Mouse (Mus musculus) stomach, postnatal 0 days (tissue): ENCODE measurements around the gene Znrf3. TPM values are rescaled to one million over a fixed set of nuclear protein-coding genes. Genes with fewer than 3 reads are reported as not detected.
A peak's percentile ranks its signal among the peaks of the same experiment; 100 is the strongest.
"Not testable (repeated sequence)": the region's sequence is repeated elsewhere in the genome, so short reads cannot be mapped to it uniquely, and the experiment has no call there.

Experiments used
- ATAC-seq: fragments of 200-750 bp; cut with Nextera tagmentation; 2 replicates; pipeline ENCODE4 v1.8.0; 2017; ENCODE audit not compliant: low FRiP score, low TSS enrichment
- DNase-seq: peaks from one replicate; pipeline ENCODE4 v3.0.0-alpha.2; 2016; ENCODE audit warnings: low spot score
- H3K27ac ChIP-seq: fragments of 300-500 bp; sonication (generic); replicated peaks from 2 replicates; pipeline ENCODE4 v1.5.1; 2014; ENCODE audit warnings: mild to moderate bottlenecking, control low read depth
- H3K27me3 ChIP-seq: fragments of 300-500 bp; sonication (generic); 2 replicates; pipeline ENCODE4 v1.6.1; 2014; ENCODE audit warnings: low read length; ENCODE audit not compliant: control insufficient read depth, insufficient read depth
- H3K36me3 ChIP-seq: fragments of 300-500 bp; sonication (generic); 2 replicates; pipeline ENCODE4 v1.6.1; 2014; ENCODE audit warnings: low read length, mixed read lengths; ENCODE audit not compliant: control insufficient read depth, insufficient read depth
- H3K4me1 ChIP-seq: fragments of 300-500 bp; sonication (generic); replicated peaks from 2 replicates; pipeline ENCODE4 v1.6.1; 2014; ENCODE audit warnings: antibody characterized with exemption; ENCODE audit not compliant: control insufficient read depth, insufficient read depth
- H3K4me2 ChIP-seq: fragments of 300-500 bp; sonication (generic); replicated peaks from 2 replicates; pipeline ENCODE4 v1.6.1; 2014; ENCODE audit warnings: low read depth, mild to moderate bottlenecking, control low read depth, moderate library complexity
- H3K4me3 ChIP-seq: fragments of 300-500 bp; sonication (generic); 2 replicates; pipeline ENCODE4 v1.5.1; 2014; ENCODE audit warnings: low read depth, low read length, control low read depth
- H3K9ac ChIP-seq: fragments of 300-500 bp; sonication (generic); 2 replicates; pipeline ENCODE4 v1.6.1; 2014; ENCODE audit warnings: mild to moderate bottlenecking, low read length, control low read depth, mixed read lengths
- H3K9me3 ChIP-seq: fragments of 300-500 bp; sonication (generic); 2 replicates; pipeline ENCODE4 v1.6.1; 2016; ENCODE audit warnings: low read length; ENCODE audit not compliant: control insufficient read depth
- CTCF ChIP-seq: IDR thresholded peaks from 2 replicates; pipeline ENCODE4 v1.5.1; 2016; ENCODE audit warnings: antibody characterized with exemption, low read depth, mild to moderate bottlenecking, moderate library complexity
- EP300 ChIP-seq: optimal IDR thresholded peaks from 2 replicates; pipeline ENCODE3; 2016; ENCODE audit warnings: antibody characterized with exemption
- WGBS: fragments of 180-500 bp; shearing (Covaris S2); extraction: QIAGEN DNeasy Blood & Tissue Kit; methylation state at CpG from one replicate; pipeline ENCODE4 v1.1.7; 2014; 5-methylcytosine and 5-hydroxymethylcytosine counted together
- polyA plus RNA-seq: library from polyadenylated mRNA; unstranded; fragments of >200 nt; fragmentation: Nextera tagmentation; extraction: Ambion mirVana; gene quantifications from 2 replicates; pipeline ENCODE4 v1.2.1, GENCODE M21; 2015

The Znrf3 gene
- polyA plus RNA-seq = 8.9 and 9.3 TPM in 2 replicates

DNA sequence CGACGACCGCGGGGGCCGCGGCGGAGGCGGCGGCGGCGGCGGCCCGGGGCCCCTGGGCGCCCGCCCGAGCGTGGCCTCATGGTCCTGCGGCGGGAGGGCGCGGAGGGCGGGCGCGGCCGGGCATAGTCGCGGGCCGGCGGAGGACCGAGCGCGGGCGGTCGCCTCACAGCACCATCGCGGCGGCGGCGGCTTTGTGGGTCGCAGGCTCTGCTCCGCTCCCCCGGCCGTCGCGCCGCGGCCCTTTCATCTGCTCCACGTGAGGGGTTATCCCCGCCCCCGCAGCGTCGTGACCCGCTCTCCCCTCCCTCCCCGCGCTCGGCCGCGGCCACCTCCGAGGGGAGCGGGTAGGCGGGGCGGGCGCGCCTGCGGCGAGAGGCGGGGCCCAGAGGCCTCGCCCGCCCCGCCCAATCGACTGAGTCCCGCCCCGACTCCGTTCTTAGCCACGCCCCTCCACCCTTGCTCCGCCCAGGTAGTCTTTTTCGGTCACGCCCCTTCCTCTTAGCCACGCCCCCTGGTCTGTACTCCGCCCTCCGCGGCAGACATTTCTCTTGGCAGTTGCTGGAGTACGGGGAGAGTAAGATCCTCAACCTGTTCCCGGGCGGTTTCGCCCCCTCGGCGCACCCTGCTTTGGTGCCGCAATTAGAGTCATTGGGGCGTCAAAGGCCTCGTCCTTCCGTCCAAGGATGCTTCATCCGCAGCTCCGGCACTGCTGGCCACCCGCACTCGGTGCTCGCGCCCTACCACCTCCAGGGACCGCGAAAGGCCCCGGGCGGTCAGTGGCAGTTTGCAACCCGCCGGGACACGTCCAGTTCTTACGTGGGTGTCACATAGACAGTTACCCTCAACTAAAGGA is at the start of gene Znrf3:
Znrf3 (minus strand) TSS at position 249 of the 853 bp plus-strand sequence.
- Histone ChIP-seq H3K9ac (peak within 1 kb of the TSS; percentile 88), H3K27me3 (no peaks in the 10 kb centered on the region), H3K4me2 (peak within 1 kb of the TSS; percentile 95), H3K27ac (peak within 1 kb of the TSS; percentile 91), H3K4me1 (peaks cover 4% of the 10 kb centered on the region; the same call in 1 of the 2 replicates), H3K9me3 (no peaks in the 10 kb centered on the region), H3K4me3 (peak within 1 kb of the TSS; percentile 87), H3K36me3 (no peaks in the 10 kb centered on the region)
- ATAC-seq = peak; percentile 93
- DNase-seq = peak; percentile 96
- WGBS = under 1% methylated on average over 62 of the region's 106 CpGs
- no peak for TF ChIP-seq CTCF
- TF ChIP-seq EP300 = no peak

GRCm38 (mm10) chr11:5493869-5494268 is 49.2 kb upstream of the Znrf3 start:
- no peaks in the 10 kb centered on the region for H3K4me1 ChIP-seq
- H3K9ac ChIP-seq = no peak overlapping the region
- TF ChIP-seq CTCF = no peak
- no peak for TF ChIP-seq EP300
- no peaks in the 10 kb centered on the region for H3K36me3 ChIP-seq
- H3K27me3 ChIP-seq = no peaks in the 10 kb centered on the region
- 46% methylated on average over 2 of the region's 2 CpGs for WGBS
- ATAC-seq (no peak), DNase-seq (no peak)
- H3K4me3 ChIP-seq = no peak overlapping the region
- no peak overlapping the region for H3K4me2 ChIP-seq
- no peak overlapping the region for H3K27ac ChIP-seq
- H3K9me3 ChIP-seq = no peaks in the 10 kb centered on the region

DNA sequence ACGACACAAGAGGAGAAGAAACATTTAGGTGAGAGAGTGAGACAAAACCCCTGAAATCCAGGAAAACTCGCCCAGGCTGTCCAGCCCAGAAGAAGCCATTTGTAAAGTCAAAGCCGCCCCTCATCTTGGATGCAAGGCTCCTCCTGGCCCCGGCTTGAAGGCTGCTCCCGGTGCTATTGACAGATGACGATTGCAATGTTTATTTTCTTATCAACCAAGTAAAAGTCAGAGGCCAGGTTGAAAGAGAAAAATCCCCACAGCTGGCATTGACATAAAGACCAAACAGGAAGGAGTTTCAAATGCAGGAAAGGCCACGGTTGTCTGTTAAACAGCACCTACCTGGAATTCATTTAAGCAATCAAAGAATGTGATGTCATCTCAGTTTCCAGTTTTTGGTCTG is 47.3 kb upstream of the Znrf3 start:
- Histone ChIP-seq H3K4me1 (no peaks in the 10 kb centered on the region), H3K4me3 (no peak overlapping the region), H3K36me3 (no peaks in the 10 kb centered on the region), H3K27ac (peak overlapping the region; percentile 70; the same call in 1 of the 2 replicates), H3K9me3 (no peaks in the 10 kb centered on the region), H3K4me2 (no peak overlapping the region), H3K9ac (no peak overlapping the region), H3K27me3 (no peaks in the 10 kb centered on the region)
- TF ChIP-seq EP300 (no peak), CTCF (no peak)
- ATAC-seq = peak; percentile 65
- DNase-seq = peak; percentile 67
- 25% methylated on average over 7 of the region's 7 CpGs for WGBS

DNA sequence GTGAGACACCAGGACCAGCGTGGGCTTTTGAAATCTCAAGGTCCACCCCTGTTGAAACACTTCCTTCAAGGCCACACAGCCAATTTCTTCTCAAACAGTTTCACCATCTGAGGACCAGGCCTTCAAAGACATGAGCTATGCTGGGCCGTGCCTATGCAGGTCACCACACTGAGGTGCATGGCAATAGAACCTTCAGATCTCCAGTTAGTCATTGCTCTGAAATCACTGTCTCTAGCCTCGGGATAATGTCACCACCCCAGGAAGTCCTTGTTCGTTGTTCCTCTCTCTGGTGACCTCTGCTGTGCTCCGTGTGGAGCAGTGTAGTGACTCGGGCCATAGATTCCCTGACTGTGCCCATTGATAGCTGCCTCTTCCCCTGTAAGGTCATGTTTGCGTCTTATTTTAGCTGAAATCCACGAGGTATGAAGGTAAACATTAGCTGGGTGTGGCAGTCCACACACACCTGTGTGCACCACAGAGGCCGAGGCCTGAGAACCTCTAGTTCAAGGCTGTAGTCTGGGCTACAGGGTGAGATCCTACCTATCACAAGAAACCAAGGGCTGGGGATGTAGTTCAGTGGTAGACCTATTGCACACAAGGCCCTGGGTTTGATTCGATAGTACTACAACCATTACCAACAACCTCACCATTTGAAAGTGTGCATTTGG is 46.5 kb upstream of the Znrf3 start:
- Histone ChIP-seq H3K36me3 (no peaks in the 10 kb centered on the region), H3K27me3 (no peaks in the 10 kb centered on the region), H3K4me3 (no peak overlapping the region), H3K9ac (no peak overlapping the region), H3K4me2 (no peak overlapping the region), H3K4me1 (no peaks in the 10 kb centered on the region), H3K9me3 (no peaks in the 10 kb centered on the region), H3K27ac (peak overlapping the region; percentile 70)
- TF ChIP-seq EP300 = no peak
- peak; percentile 12; the same call in 1 of the 2 replicates for TF ChIP-seq CTCF
- 62% methylated on average over 10 of the region's 10 CpGs for WGBS
- DNase-seq = peak; percentile 46
- peak; percentile 84 for ATAC-seq

DNA sequence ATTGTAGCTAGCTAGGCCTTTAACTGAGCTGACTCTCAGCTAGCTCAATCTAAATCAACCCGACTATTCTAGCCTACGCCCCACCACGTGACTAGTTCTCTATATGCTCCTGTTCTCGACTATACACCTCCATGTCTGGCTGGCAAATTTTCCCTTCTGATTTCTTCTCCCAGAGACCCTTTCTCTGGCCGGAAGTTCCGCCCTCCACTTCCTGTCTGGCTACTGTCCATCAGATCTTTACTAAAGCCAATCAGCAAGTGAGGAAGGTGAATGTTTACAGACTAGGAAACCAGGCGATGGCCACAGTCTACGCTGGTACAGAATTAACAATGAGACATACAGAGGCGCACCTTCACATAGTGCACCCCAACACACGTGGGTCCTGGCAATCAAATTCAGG is 44.8 kb upstream of the Znrf3 start:
- WGBS = 82% methylated on average over 10 of the region's 10 CpGs
- H3K9ac ChIP-seq, H3K9me3 ChIP-seq, H3K4me2 ChIP-seq, H3K4me1 ChIP-seq, H3K4me3 ChIP-seq, H3K27me3 ChIP-seq, H3K27ac ChIP-seq, H3K36me3 ChIP-seq, ATAC-seq, DNase-seq: not testable (repeated sequence)
